Mouse (Mus musculus) megakaryocyte-erythroid progenitor cell, adult 5-6 weeks (primary cell): ENCODE data around the gene Nubp2. TPM values are rescaled to one million over a fixed set of nuclear protein-coding genes. Genes with fewer than 3 reads are reported as not detected.

Experiments used
- ATAC-seq: replicated peaks from 2 replicates; pipeline ENCODE4 v1.8.0; 2016; ENCODE audit warnings: mild to moderate bottlenecking, inconsistent platforms; ENCODE audit not compliant: severe bottlenecking, poor library complexity, low FRiP score, low TSS enrichment
- total RNA-seq, 2 experiments: library from RNA; stranded (forward) in 1 of 2; stranded (reverse) in 1 of 2; fragments of 200-1000, 215-1000 nt in 1 of 2; fragments of >200 nt in 1 of 2; fragmentation: Nextera tagmentation in 1 of 2; gene quantifications; 2 replicates each; pipeline ENCODE4 v1.2.3; 2014 to 2017

Nubp2 gene
- total RNA-seq, 2 experiments from 2014 or later = 97.0 to 121 TPM

DNA sequence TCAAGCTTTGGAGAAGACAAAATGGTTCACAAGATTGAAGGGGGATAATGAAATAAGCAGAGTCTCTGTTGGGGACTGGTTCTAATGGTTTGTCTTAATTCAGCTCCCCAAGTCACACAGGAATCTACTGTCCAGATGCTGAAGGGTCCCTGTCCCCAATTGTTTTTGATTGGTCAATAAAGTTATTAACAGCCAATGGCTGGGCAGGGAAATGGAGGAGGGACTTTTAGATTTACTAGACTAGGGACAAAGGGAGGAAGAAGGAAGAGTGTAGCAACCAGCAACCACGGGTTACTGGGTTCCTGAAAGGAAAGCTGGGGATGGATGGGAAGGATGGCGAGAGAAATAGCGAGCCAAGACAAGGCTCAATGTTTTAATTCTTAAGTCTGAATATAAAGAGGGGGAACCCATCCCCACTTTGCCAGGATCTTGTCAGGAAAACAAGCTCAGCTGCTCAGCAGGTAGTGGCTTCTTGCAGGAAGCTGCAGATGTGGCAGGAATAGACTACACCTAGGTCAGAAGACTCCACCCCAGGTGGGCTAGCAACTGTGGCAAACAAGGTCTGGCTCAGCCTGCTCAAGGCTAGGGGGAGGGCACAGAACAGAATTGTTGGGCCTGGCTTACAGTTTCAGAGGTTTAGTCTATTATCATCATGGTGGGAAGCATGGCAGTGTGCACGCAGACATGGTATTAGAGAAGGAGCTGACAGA lies 12.3 kb downstream of the Nubp2 start:
- no peak for ATAC-seq

DNA sequence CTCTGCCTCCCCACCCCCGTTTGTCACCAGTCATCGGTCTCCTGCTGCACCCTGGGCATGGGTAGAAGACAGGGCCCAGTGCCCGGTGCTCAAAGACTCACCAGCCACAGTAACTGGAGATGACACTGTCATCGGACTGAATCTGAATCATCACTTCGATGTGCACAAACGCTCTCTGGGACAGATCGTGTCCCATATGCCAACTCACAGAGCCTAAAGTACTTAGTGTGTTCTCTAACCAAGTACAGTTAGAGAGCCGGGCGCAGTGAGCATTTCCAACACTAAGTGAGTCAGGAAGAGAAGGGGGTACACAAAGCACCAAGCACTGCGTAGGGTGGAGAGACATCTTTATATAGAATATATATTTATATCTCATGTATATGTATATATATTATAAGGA lies 18.2 kb downstream of the Nubp2 start:
- no peak for ATAC-seq

DNA sequence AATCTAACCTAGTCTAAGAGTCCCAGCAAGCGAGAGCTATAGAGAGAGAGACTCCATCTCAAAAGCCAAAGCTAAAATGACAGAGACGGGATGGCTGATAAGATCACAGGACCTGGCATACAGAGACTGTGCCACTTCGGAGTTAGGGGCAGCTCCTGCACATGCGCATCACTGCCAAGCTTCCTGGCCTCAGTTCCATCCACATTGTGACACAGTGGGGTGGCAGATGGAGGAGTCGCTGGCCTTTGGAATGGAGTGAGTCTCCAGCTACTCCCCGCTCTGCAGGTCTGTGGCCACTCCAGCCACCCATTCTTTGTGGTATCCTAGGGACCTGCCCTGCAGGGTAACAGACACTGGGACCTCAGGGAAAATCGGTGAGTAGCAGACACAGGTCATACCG lies 20.4 kb downstream of the Nubp2 start, which contains the start of gene Igfals:
Igfals (plus strand) TSS at position 222 of the 400 bp plus-strand sequence.
- ATAC-seq = no peak

DNA sequence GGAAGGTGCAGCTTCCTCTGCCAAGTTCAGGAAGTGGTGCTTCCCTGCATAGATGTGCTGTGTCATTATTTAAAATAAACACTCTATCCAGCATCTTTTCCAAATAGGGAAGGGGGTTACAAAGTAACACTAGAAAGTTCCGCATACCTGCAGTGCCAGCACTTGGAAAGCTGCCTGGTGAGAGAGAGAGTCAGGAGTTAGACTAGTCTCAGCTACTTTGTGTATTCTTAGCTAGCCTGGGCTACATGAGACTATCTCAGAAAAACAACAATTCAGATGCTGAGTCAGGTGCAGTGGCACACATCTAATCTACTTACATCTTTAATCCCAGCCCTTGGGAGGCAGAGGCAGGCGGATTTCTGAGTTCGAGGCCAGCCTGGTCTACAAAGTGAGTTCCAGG lies 24.4 kb downstream of the Nubp2 start:
- ATAC-seq = no peak

DNA sequence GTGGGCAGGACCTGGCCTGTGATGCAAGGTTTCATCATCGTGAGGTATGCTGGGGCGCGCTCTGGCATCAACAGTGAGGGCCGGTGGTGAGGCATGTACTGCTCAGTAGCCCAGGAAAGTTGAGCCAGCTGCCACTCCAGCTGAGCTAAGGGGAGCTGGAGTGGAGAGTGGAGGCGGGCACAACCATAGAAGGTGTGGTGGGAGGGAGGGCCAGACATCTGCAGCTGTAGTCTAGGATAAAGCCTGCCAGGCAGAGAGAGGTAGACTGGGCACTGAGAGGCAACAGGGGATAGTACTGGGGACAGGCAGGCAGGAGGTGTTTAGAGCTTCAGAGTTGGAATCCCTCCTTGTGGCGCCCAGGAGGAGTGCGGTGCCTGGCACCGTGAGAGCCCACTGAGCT lies 26.1 kb downstream of the Nubp2 start:
- ATAC-seq = peak; percentile 71

DNA sequence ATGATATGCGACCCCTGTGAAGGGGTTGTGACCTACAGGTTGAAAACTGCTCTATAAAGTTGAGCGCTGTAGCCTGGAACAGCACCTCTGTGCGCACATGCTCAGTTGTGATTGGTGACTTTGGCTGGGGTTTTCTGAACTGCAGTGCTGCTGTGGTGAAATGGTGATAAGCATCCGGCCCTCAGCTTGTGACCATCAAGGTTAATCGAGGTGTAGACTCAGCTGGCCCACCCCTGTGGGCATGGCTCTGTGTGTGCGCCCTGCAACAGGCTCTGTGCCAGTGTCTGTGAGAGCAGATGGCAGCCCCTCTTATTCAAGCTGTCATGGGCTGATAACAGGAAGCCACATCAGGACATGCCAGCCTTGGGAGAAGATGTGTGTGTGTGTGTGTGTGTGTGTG lies 27.2 kb downstream of the Nubp2 start:
- ATAC-seq = peak; percentile 93

DNA sequence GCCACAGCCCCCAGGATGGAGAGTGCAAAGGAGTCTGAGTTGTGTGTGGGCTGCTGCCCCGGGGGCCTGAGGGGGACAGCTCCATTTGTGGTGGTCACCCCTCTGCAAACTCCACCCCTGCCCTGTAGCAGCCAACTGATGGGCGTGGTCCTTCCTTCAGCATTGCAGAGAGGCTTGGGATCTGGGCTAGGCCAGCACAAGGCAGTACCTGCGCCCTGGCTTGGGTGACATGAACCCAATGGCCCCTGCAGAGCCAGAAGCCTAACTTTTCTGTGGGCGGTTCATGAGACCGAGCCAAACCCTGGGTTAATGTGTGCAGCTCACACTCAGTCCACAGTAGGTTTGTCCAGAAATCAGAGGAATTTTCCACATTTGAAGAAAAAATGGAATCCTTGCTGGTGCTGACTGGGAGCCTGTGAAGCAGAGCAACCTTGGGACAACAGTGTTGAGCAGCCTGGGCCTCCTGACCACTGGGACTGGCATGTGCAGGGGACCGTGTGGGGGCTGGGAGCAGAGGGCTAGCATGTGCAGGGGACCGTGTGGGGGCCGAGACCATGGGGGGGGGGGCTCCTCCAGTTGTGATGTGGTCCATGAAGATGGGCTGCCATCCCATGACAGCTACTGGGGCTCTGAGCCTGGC lies 28.2 kb downstream of the Nubp2 start:
- no peak for ATAC-seq

DNA sequence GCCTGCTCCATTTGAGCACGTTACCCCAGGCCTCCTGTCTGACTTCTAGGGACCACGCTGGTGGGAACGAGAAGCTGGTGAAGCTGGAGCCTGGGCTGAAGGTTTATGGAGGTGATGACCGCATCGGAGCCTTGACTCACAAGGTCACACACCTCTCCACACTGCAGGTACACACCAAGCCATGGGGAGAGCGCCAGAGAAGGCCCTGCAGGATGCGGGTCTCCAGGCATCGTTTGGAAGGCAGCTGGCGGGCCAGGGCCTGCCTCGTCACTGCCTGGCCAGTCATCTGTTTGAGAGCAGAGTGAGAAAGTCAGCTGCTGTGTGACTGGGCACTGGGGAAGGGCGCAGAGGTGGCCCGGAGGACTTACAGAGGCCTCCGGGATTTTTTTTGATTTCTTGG lies 29.6 kb downstream of the Nubp2 start:
- ATAC-seq = no peak

DNA sequence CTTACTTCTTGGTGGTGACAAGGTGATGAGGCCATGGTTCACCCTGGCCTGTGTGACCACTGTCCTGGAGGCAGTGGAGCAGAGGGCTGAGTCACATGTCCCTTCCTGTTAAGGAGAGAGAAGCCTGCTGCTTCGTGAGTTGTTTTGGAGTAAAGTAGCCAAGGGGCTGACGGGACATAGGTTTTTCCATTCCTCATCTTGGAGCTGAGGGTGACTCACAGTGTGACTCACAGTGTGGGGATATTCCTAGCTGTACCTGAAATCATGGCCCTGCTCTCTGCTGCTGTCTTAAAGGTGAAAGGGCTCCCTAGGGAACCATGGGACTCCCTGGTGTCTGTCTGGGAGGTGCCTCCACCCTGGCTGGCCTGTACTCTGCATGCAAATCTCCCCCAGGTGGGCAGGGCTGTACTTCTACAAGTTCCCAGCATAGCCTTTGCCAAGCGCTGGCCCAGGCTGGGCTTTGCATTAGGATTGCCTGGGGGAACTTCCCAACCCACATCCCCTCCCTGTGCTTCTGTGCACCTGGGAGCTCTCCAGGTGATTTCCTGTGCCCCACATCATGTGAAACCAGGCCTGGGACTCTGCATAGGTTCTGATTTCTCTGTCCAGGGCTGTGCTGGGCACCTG lies 30.2 kb downstream of the Nubp2 start:
- ATAC-seq = no peak

DNA sequence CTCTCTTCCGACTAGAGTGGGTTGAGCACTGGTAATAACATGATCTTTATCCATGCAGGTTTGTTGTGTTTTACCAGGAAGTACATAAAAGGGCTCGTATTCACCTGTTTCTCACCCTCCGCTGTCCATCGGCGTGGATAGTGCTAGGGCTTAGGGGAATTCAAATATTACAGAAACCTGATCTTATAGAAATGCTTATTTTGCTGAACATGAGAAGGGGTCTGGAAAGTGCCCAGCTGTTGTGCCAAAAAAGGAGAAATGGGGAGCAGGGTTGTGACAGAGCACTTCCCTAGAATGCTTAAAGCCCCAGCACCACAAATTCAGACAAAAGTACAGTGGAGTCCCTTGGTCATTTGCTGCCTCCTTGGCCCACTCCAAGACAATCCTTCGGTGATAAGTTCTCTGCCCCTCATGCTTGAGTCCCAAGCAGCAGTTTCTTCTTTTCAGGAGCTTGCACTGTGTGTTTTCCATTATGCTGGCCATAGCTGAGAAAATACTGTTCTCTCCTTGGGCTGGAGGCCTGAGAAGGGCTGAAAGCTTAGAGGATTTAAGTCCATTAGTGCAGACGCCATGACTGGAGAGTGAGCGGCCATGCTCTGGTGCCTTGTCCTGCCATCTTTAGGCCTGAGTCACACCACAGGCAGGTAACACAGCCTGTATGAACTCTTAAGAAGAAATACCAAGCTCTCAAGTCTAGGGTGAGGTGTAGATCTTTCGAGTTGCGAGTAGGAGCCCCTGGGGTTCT lies 34.6 kb downstream of the Nubp2 start:
- no peak for ATAC-seq

DNA sequence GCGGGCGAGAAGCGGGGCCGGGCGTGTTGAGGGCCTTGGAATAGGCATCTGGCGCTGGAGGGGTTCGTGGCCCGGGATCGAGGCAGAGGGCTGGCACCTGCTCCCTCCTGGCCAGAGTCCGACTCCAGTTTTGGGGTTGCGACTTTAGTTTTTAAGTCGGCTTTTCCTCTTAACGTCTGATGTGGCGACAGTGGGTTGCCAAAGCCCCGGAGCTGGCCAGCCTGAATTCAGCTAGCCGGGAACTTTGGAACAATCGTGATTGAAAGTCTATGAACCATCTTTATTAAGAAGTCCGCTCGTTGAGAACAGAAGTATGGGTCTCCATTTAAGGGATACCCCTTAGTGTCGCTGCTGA lies 35.4 kb downstream of the Nubp2 start:
- ATAC-seq = no peak

DNA sequence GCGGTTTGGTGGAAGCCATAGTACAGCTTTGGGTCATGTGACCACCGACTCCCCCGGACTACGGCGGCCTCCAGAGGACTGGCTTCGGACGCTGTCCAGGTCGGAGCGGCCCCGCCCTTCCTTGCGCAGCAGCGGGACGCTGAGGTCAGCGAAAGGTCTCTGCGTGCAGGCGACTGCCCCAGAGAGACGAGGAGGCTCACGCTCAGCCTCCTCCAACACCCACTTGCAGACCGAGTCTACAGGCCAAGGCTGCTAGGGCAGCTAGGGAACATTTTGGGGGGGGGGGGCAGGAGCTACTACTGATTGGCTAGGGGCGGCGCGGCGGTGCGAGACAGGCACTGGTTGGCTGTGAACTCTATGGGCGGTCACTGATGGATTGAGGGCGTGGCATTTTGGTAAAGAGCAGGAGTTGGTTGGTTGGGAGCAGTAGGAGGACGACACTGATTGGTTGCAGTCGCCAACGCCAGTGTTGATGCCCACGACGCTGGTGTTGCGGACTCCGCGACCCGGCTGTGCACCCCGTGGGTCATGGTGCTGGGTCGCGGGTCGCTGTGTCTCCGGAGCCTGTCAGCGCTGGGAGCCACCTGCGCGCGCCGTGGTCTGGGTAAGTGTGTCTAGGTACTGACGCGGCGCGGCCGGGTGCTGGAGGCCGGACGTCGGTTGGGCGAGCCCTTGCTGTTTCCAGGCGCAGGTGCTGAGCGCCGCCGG lies 35.9 kb downstream of the Nubp2 start, which contains the start of gene Fahd1:
Fahd1 (minus strand) TSS at position 300 of the 708 bp plus-strand sequence.
- peak; percentile 96 for ATAC-seq

DNA sequence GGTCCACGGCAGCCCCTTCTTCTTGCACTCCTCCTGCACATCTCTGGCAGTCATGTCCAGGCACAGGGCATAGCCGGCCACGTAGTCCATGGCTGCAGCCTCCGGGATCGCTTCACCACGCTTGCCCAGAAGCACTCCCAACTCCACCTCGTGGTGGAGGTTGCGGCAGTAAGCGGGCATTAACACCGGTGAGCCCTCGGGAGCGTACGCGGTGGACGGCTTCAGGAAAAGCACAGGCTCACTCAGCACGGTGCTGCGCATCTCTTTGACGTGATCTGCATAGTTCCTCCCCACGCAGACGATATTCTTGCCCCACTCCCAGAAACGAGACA lies 36.5 kb downstream of the Nubp2 start:
- no peak; the same call in none of the 2 replicates for ATAC-seq

DNA sequence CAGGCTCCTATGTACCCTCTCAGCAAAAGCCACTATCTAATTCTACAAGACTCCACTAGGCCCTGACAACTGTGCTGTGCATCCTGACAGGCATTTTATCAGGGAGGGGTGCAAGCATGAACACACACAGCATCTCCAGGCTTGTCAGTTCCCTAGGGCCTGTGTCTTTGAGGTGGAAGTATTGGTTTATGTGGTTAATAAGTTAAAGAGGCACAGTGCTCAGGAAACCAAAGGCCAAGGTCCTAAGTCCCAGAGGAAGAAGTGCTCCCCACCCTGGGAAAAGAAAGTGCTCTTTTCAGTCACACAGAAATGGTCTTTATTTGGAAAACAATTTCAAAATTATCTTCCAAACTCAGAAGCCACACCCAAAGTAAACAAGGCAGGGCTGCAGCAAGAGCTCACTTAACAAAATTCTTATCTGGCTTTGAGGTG lies 37.5 kb downstream of the Nubp2 start:
- peak; percentile 53 for ATAC-seq

DNA sequence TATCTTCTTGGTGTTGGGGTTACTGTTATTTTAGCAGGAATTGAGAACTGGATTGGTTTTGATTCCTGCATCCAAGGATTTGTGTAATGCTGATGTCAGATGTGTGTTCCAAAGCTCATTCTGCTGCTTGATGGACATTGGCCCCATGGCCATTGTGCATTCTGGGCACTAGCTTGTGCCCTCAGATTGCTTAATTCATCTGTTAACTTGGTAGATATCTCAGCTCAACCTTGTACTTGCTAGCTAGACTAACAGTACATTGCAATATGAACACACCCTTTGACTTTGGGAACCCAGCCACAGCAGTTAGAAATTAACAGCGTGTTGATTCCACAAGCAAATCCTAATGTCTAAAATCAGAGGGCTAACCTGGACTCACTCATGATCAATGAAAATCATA lies 38.8 kb downstream of the Nubp2 start:
- no peak for ATAC-seq

DNA sequence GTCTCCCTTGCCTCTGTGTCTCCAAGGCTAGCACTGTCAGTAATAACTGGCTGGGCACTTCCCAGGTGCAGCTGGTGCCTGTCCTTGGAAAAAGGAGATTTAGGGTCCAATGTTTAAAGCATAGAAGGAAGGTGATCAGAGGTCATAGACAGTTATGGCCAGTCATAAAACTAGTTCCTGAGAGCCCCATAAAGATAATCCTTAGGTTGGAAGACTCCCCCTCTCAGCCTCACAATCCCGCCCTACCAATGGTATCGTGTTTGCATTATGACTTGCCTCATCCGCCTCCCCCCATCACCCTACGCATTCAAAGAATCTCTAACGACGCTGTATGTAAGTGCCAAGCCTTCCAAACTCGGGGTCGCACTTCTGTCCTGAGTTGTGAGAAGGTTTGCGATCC lies 41.6 kb downstream of the Nubp2 start:
- no peak for ATAC-seq

DNA sequence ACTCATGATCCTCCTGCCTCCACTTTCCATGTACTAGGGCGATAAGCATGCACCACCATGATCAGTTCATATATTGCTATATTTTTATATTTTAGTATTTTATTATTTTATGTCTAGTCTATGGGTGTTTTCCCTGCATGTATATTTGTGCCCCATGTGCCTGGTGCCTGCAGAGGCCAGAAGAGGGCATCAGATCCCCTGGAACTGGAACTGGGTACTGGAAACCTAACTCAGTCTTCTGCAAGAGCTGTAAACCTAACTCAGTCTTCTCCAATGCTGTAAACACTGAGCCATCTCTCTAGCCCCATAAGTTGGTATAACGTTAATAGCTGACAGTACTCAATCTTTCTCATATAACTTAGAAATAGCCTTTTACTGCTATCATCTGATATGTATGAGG lies 43.5 kb downstream of the Nubp2 start:
- no peak for ATAC-seq

DNA sequence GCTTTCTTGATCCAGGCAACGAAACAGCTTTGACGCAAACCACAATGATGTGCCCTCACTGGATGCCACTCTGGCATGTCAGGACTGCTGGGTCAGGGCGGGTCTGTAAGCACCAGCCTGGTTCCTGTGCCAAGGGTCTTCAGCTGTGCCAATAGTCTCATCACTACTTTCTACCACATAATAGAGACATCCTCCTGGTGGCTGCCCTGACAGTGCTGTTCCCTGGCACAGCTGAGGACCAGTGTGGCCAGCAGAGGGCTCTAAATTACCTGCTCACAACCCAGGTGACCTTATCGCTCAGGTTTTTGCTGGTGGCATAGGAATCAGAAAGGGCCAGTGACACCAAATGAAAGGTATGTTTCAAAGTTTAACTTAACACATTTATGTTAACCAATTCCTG lies 45.0 kb downstream of the Nubp2 start:
- ATAC-seq = peak; percentile 70

DNA sequence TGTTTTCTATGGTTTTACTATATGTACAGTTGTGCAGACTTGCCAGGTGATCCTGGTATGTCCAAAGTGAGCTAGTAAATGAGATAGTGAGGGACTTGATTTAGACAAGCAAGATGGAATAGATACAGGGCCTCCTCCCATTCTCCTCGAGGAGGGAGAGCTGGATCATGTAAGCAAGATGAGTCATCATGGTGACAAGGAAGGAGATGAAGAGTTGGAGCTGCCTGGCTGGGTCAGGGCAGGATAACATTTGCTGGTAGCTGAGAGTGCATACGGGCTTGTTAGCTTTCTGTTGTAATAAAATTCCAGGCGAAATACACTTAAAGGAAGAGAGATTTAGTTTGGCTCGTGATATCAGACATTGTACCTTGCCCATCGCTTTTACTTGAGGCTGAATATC lies 45.8 kb downstream of the Nubp2 start:
- ATAC-seq = no peak

DNA sequence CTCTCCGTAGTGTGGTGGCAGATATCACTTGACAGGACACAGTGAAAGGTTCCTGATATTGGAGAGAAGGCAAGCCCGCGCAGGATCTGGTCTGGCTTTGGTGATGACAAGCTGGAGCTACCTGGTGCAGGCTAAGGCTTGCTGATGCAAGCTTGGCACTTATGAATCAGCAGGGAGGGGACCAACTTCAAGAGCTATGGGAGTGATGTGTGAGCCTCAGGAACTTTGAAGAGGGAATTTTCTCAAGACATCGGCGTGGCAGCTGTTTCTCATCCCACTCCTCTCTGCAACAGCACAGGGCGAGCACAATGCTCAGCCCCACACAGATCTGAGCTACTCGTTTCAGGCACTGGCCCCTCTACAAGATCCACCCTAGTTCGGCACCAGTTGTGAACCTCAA lies 46.3 kb downstream of the Nubp2 start, which contains the start of gene Hagh:
Hagh (plus strand) TSS at position 302 of the 400 bp plus-strand sequence.
- no peak for ATAC-seq
